ENCODE assay signal across 12 mouse cellular contexts in genomic region chr9:40382508-40382907, GRCm38 (mm10).
DNase-seq lines count a peak whose midpoint lies in the region; ATAC-seq and TF ChIP-seq lines count a peak whose summit lies in the region.
"Had no signal": no experiment of that assay in that cellular context is flagged by ENCODE, and none has a peak within 500 bp of the region (broad histone marks: within the 10 kb centered on the region; RNA-seq: fewer than 3 reads in every experiment).

No protein-coding gene starts in this region.

- ATAC-seq in heart, embryonic 13.5 days (ENCODE audit: extremely low read depth, insufficient number of reproducible peaks, low FRiP score, low TSS enrichment): no peak

- H3K27me3 ChIP-seq in heart, embryonic 13.5 days (replicated peaks): no peaks in the 10 kb centered on the region
- no peaks in the 10 kb centered on the region for H3K27me3 ChIP-seq in cerebellum, adult 2 months (ENCODE audit: control insufficient read depth, insufficient read depth, low read length)
- H3K27me3 ChIP-seq: intestine, embryonic 15.5 days; limb, embryonic 15.5 days had no signal

- peak overlapping the region; percentile 54 for H3K4me2 ChIP-seq in heart, embryonic 13.5 days
- H3K4me2 ChIP-seq: intestine, embryonic 15.5 days; limb, embryonic 15.5 days had no signal

- 66% methylated on average over 3 of the region's 3 CpGs for WGBS in heart, embryonic 13.5 days
- WGBS in cerebellum, adult 2 months: 12% methylated on average over 3 of the region's 3 CpGs
- 100% methylated on average over 3 of the region's 3 CpGs for WGBS in macrophage (ENCODE audit: missing documents)

- TF ChIP-seq POLR2A in cerebellum, adult 2 months (IDR thresholded peaks at IDR 0.05; ENCODE audit: borderline replicate concordance, insufficient read depth, low read length): no peak

- H3K9ac ChIP-seq in heart, embryonic 13.5 days: peak overlapping the region; percentile 24; the same call in 1 of the 2 replicates
- H3K9ac ChIP-seq: intestine, embryonic 15.5 days; limb, embryonic 15.5 days had no signal

- no peak overlapping the region for H3K4me3 ChIP-seq in heart, embryonic 13.5 days
- no peak overlapping the region for H3K4me3 ChIP-seq in left cerebral cortex, adult 2 months
- H3K4me3 ChIP-seq in cerebellum, adult 2 months (replicated peaks; ENCODE audit: insufficient read depth, low read depth, low read length): no peak overlapping the region
- H3K4me3 ChIP-seq in macrophage (ENCODE audit: inconsistent target): no peak overlapping the region
- H3K4me3 ChIP-seq: erythroblast, embryonic 14.5 days; intestine, embryonic 15.5 days; limb, embryonic 15.5 days had no signal

- no peak for DNase-seq in heart, adult 8-10 months (ENCODE audit: low spot score)
- DNase-seq in left cerebral cortex, adult 2 months (ENCODE audit: extremely low spot score in 1 of 2, low spot score in 2 of 2): no peak
- DNase-seq in left cerebral cortex, adult 9 months (ENCODE audit: low spot score in 2 of 2): no peak
- peak in 1 of 2 experiments; percentile 77 for DNase-seq in cerebellum, adult 2 months
- DNase-seq in MN1 (ENCODE audit: low spot score): no peak
- no peak for DNase-seq in T-cell, adult 2 months (ENCODE audit: low spot score)
- DNase-seq: kidney, postnatal 14 days had no signal

- TF ChIP-seq CTCF in left cerebral cortex, adult 2 months (IDR thresholded peaks at IDR 0.05): no peak
- no peak for TF ChIP-seq CTCF in cerebellum, adult 2 months (IDR thresholded peaks at IDR 0.05; ENCODE audit: borderline replicate concordance, insufficient read depth, low read depth, low read length)

- peak overlapping the region; percentile 8; the same call in 1 of the 2 replicates for H3K27ac ChIP-seq in heart, embryonic 13.5 days (replicated peaks)
- peak overlapping the region; percentile 90 for H3K27ac ChIP-seq in left cerebral cortex, adult 2 months
- peak overlapping the region; percentile 97 for H3K27ac ChIP-seq in cerebellum, adult 2 months (ENCODE audit: insufficient read depth, low read length)
- H3K27ac ChIP-seq in macrophage: peak overlapping the region; percentile 65
- H3K27ac ChIP-seq: intestine, embryonic 15.5 days; limb, embryonic 15.5 days had no signal

- intact Hi-C loops in left cerebral cortex, adult 2 months (cut with DNase I): no loop called here

- H3K4me1 ChIP-seq in heart, embryonic 13.5 days: peaks cover 14% of the 10 kb centered on the region
- H3K4me1 ChIP-seq in cerebellum, adult 2 months (ENCODE audit: control insufficient read depth, insufficient read depth, low read length): peaks cover 37% of the 10 kb centered on the region; the same call in 1 of the 2 replicates
- H3K4me1 ChIP-seq: intestine, embryonic 15.5 days had no signal

- H3K36me3 ChIP-seq in heart, embryonic 13.5 days: no peaks in the 10 kb centered on the region
- no peaks in the 10 kb centered on the region for H3K36me3 ChIP-seq in macrophage (ENCODE audit: inconsistent target)
- H3K36me3 ChIP-seq: intestine, embryonic 15.5 days; limb, embryonic 15.5 days had no signal

- H3K9me3 ChIP-seq in heart, embryonic 13.5 days: no peaks in the 10 kb centered on the region
- H3K9me3 ChIP-seq: intestine, embryonic 15.5 days; limb, embryonic 15.5 days had no signal

- H3K79me2 ChIP-seq in macrophage (ENCODE audit: inconsistent target): peaks cover 98% of the 10 kb centered on the region

Comparison
In these comparisons a context has a peak if more than half of its experiments do, and no peak if none do; other contexts are left out.
1. H3K27ac ChIP-seq: peak in every context shown above with its lines; median percentile 97 in cerebellum, adult 2 months; 90 in left cerebral cortex, adult 2 months; 65 in macrophage; 8 in heart, embryonic 13.5 days.